Mouse (Mus musculus) layer of hippocampus, postnatal 10 days (tissue): Measurements from ENCODE around the gene Gm28043. TPM values are rescaled to one million over a fixed set of nuclear protein-coding genes. Genes with fewer than 3 reads are reported as not detected.
"Not testable (repeated sequence)": the region's sequence is repeated elsewhere in the genome, so short reads cannot be mapped to it uniquely, and the experiment has no call there.

Source experiments
- DNase-seq, 2 experiments: peaks; one replicate each; pipeline ENCODE4 v3.0.0; 2021; ENCODE audit warnings: low spot score in 2 of 2
- long read RNA-seq: library from polyadenylated mRNA; stranded (forward); transcript quantifications from one replicate; pipeline ENCODE4 v2.0.0, GENCODE M21; 2023
- total RNA-seq, 2 experiments: library from RNA; stranded (reverse); gene quantifications; 2 replicates each; pipeline ENCODE4 v1.2.3; 2021

The Gm28043 gene
- 1 to 10 TPM; 3.1 to 6.1 TPM for total RNA-seq
- long read RNA-seq, partial matches to known transcripts = 8 of 12 reads
- long read RNA-seq, other reads (novel, unspliced or antisense) = 4 of 12 reads

GRCm38 (mm10) chr17:29614115-29615023 is at the start of gene Gm28043, which contains the start of gene Rnf8:
Gene Gm28043, plus strand, starts transcription at chr17:29614876.
Gene Rnf8, plus strand, starts transcription at chr17:29614790.
- peak; percentile 93 to 96 for DNase-seq

- DNase-seq = no peak
Measured at GRCm38 (mm10) chr17:29565521-29565920, 49.2 kb upstream of the Gm28043 start.

DNA sequence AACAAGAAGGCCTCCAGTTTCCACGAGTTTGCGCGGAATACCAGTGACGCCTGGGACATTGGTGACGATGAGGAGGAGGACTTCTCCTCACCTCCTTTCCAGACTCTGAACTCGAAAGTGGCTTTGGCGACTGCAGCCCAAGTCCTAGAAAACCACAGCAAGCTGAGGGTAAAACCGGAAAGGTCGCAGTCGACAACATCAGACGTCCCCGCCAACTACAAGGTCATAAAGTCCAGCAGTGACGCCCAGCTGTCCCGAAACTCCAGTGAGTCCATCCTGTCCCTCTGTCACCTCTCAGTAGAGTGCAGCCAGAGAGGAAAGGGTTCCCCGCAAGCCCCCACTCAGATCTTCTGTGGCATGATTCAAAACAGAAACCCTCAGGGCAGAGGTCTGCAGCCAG is 46.2 kb upstream of the Gm28043 start:
- DNase-seq = no peak

GRCm38 (mm10) chr17:29569831-29570230 is 44.8 kb upstream of the Gm28043 start:
- DNase-seq = no peak

- no peak for DNase-seq
Measured at GRCm38 (mm10) chr17:29579579-29580126, 35.0 kb upstream of the Gm28043 start.

DNA sequence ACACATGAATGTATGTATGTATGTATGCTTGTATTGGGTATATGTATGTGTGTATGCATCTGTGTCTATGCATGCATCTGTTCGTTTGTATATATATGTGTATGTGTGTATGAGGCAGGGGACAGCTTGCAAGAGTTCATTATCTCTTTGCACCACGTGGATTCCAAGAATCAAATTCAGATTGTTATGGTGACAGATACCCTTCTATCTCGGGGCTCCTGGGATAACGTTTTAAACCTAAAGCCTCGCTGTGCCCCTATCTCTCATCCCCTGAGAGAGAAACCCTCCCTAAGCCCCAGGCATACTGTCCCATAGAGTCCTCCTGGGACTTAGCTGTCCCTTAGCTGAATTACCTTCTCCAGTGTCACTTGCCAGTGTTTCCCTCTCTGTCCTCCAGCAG is 31.1 kb upstream of the Gm28043 start:
- no peak for DNase-seq

DNA sequence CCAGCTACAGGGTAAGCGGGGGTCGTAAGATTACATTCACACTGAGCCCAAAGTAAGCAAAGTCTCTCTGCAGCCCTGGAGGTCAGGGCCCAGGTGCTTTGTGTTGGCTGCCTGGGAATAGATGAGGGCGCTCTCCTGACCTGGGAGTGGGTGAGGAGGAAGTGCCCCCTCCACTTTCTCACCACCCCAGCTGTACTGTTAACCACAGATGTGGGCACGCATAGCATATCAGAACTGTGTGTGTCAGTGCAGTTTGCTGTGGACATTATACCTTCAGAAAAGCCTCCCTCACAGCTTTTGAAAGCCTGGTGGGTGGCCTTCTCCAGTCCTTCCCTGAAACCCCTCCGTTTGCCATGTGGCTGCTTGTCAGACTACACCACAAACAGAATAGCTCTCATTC is 30.4 kb upstream of the Gm28043 start:
- no peak for DNase-seq

DNA sequence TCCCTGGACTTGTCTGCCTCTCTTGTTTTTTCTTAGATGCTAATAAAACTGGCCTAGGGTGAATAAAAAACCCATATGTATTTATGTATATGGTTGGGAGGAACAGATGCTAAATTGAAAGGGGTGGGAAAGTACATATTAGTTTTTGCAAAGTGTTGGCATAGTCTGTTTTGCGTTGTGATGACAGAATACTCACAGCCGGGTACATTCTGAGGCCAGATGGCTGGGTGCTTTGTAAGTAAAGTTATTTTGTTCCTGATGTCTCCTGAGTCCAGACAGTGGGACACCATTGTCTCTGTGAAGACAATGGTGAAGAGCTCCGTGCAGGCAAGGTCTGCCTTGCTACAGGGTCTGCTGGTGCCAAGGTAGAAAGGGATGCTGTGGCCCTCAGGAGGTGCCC is 29.9 kb upstream of the Gm28043 start:
- DNase-seq = no peak

- no peak for DNase-seq
Measured at GRCm38 (mm10) chr17:29585446-29585845, 29.2 kb upstream of the Gm28043 start.

GRCm38 (mm10) chr17:29586921-29587320 is 27.8 kb upstream of the Gm28043 start:
- no peak for DNase-seq

GRCm38 (mm10) chr17:29589221-29589898 is 25.3 kb upstream of the Gm28043 start:
- peak; percentile 24 to 43 for DNase-seq

- DNase-seq = no peak
Measured at GRCm38 (mm10) chr17:29595891-29596770, 18.5 kb upstream of the Gm28043 start.

- no peak for DNase-seq
Measured at GRCm38 (mm10) chr17:29596771-29597132, 17.9 kb upstream of the Gm28043 start.

GRCm38 (mm10) chr17:29599051-29599450 is 15.6 kb upstream of the Gm28043 start:
- DNase-seq = no peak

DNA sequence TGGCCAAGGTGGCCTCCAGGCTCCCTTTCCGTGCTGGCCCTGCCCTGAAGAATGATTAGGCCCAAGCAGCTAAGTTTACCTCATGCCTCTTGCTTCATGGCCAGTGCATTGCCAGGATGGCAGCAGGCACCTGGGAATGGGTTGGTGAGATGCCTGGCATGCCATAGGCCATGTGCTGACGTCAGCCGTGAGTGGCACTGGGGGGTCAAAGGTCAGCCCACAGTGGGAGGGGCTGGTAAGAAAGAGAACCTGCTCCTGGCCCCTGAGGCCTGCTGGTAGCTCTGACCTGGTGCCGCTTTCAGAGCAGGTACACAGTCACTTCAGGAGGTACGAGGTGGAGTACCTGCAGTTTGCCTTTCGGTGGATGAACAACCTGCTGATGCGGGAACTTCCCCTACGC is 15.1 kb upstream of the Gm28043 start:
- DNase-seq = no peak

GRCm38 (mm10) chr17:29601391-29601790 is 13.3 kb upstream of the Gm28043 start:
- DNase-seq = no peak

DNA sequence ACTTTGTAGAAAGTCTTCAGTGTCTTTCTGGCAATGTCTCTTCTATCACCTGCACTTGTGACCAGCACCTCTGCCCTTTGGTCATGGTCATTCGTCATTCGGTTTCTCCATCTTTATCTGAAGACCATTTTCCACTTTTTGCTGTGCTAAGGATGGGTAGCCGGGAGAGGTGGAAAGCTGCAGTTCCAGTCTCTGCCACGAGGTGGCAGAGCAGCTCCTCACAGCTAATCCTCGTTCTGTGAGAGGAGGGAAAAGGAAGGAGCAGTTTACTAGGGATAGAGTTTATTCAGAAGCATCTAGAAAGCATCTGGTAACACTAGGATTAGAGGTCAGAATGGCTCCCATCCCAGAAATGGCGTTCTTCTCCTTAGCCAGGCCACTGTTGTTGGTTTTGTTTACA is 11.4 kb upstream of the Gm28043 start:
- DNase-seq = peak; percentile 87

GRCm38 (mm10) chr17:29613453-29613852 is 1.2 kb upstream of the Gm28043 start:
- not testable (repeated sequence) for DNase-seq

DNA sequence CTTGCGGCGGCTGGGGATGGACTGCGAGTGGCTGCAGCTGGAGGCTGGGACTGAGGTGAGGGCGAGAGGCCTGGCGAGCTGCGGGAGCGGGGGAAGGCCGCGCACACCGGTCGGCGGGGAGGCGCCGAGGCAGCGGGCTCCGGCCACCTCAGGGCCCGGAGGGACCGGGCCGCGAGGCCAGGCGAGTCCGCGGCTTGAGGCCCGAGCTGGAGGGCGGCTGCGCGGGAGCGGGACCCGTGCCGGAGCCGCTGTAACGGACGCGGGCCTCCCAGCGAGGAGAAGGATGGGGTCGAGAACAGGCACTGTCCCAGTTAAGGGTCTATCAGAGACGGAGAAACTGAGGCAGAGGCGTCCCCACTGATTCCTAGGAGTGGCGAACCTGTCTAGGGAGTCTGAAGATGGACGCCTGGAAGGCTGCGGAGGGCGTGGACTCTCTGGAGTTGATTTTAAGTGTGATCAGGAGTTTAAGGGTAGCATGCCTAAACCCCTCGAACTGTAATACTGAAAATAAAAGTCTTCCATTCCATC is 412 bp downstream of the Gm28043 start:
- no peak for DNase-seq

GRCm38 (mm10) chr17:29615616-29616015 is 940 bp downstream of the Gm28043 start:
- DNase-seq = no peak

DNA sequence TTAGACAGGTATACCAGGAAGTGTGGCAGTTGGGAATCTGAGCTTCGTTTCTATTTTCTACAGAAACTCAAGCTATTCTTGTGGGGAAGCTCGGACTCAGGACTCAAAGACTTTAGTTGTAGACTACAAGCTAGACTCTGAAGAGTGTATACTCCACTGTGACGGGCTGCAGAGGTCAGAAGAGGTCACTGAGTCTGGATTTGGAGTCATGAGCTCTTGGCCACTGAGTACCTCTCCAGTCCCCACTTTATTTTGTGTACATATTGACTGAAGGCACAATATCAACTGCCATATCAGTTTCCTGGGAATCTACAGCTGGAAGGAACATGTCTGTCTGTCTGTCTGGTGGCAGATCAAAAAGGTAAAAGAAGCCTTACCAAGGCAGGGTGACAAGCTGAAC is 4.6 kb downstream of the Gm28043 start:
- no peak for DNase-seq
